Mouse (Mus musculus): ENCODE measurements around the gene Nectin2. TPM values are rescaled to one million over a fixed set of nuclear protein-coding genes. Genes with fewer than 3 reads are reported as not detected.

The Nectin2 gene
- polyA plus RNA-seq, 1 experiment = 27.1 TPM

- no peaks in the 10 kb centered on the region for H3K79me2 ChIP-seq (ENCODE audit: control insufficient read depth, insufficient read depth)
- H3K4me2 ChIP-seq (ENCODE audit: low read depth) = no peak overlapping the region
- H3ac ChIP-seq (ENCODE audit: control insufficient read depth, insufficient read length) = no peak overlapping the region
- H3K27me3 ChIP-seq (ENCODE audit: control insufficient read depth, insufficient read depth, insufficient read length) = no peaks in the 10 kb centered on the region
- H3K36me3 ChIP-seq (ENCODE audit: control insufficient read depth, insufficient read depth) = no peaks in the 10 kb centered on the region
- no peak overlapping the region for H3K4me3 ChIP-seq
- no peak for TF ChIP-seq E2F4 (IDR thresholded peaks at IDR 0.05; ENCODE audit: insufficient read depth)
- TF ChIP-seq SRF (IDR thresholded peaks at IDR 0.05; ENCODE audit: control insufficient read depth, insufficient read length, low read depth) = no peak
- no peak for TF ChIP-seq MAX (IDR thresholded peaks at IDR 0.05; ENCODE audit: low read depth)
- TF ChIP-seq MYOG (IDR thresholded peaks at IDR 0.05; ENCODE audit: control insufficient read depth in 1 of 3, insufficient read depth in 1 of 3, insufficient read length in 2 of 3, low read depth in 2 of 3) = no peak
- TF ChIP-seq CEBPB (IDR thresholded peaks at IDR 0.05; ENCODE audit: insufficient read depth, poor library complexity, severe bottlenecking) = no peak
- TF ChIP-seq MYOD1 (IDR thresholded peaks at IDR 0.05; ENCODE audit: control insufficient read depth in 1 of 3, insufficient read length in 2 of 3, low read depth in 2 of 3) = no peak
- no peak for TF ChIP-seq REST (IDR thresholded peaks at IDR 0.05; ENCODE audit: insufficient read depth, insufficient read length)
- TF ChIP-seq POLR2A (IDR thresholded peaks at IDR 0.05; ENCODE audit: insufficient read length, low read depth) = no peak
- no peak for TF ChIP-seq TCF3 (IDR thresholded peaks at IDR 0.05; ENCODE audit: insufficient read length, low read depth)
- TF ChIP-seq POLR2AphosphoS2 (IDR thresholded peaks at IDR 0.05; ENCODE audit: insufficient read length, low read depth) = no peak
- TF ChIP-seq TCF12 (IDR thresholded peaks at IDR 0.05; ENCODE audit: insufficient read depth, poor library complexity, severe bottlenecking) = no peak
- no peak for TF ChIP-seq USF1 (IDR thresholded peaks at IDR 0.05; ENCODE audit: low read depth)
These were observed 4.7 kb upstream of the Nectin2 start for GRCm38 (mm10) chr7:19755008-19755407.

- no peaks in the 10 kb centered on the region for H3K27me3 ChIP-seq (ENCODE audit: control insufficient read depth, insufficient read depth, insufficient read length)
- H3ac ChIP-seq (ENCODE audit: control insufficient read depth, insufficient read length) = no peak overlapping the region
- TF ChIP-seq MYOD1 (IDR thresholded peaks at IDR 0.05; ENCODE audit: control insufficient read depth in 1 of 3, insufficient read length in 2 of 3, low read depth in 2 of 3) = no peak
- no peak for TF ChIP-seq SRF (IDR thresholded peaks at IDR 0.05; ENCODE audit: control insufficient read depth, insufficient read length, low read depth)
- TF ChIP-seq TCF12 (IDR thresholded peaks at IDR 0.05; ENCODE audit: insufficient read depth, poor library complexity, severe bottlenecking) = no peak
- TF ChIP-seq USF1 (IDR thresholded peaks at IDR 0.05; ENCODE audit: low read depth) = no peak
- TF ChIP-seq CEBPB (IDR thresholded peaks at IDR 0.05; ENCODE audit: insufficient read depth, poor library complexity, severe bottlenecking) = no peak
- no peak for TF ChIP-seq POLR2A (IDR thresholded peaks at IDR 0.05; ENCODE audit: insufficient read length, low read depth)
- TF ChIP-seq TCF3 (IDR thresholded peaks at IDR 0.05; ENCODE audit: insufficient read length, low read depth) = no peak
- TF ChIP-seq POLR2AphosphoS2 (IDR thresholded peaks at IDR 0.05; ENCODE audit: insufficient read length, low read depth) = no peak
- no peak for TF ChIP-seq REST (IDR thresholded peaks at IDR 0.05; ENCODE audit: insufficient read depth, insufficient read length)
- TF ChIP-seq E2F4 (IDR thresholded peaks at IDR 0.05; ENCODE audit: insufficient read depth) = no peak
- no peak overlapping the region for H3K4me2 ChIP-seq (ENCODE audit: low read depth)
- H3K4me3 ChIP-seq = no peak overlapping the region
- no peaks in the 10 kb centered on the region for H3K36me3 ChIP-seq (ENCODE audit: control insufficient read depth, insufficient read depth)
- H3K79me2 ChIP-seq (ENCODE audit: control insufficient read depth, insufficient read depth) = no peaks in the 10 kb centered on the region
These were observed 3.8 kb upstream of the Nectin2 start for GRCm38 (mm10) chr7:19754065-19754464.

- H3ac ChIP-seq (ENCODE audit: control insufficient read depth, insufficient read length) = no peak overlapping the region
- no peak overlapping the region for H3K4me3 ChIP-seq
- no peaks in the 10 kb centered on the region for H3K27me3 ChIP-seq (ENCODE audit: control insufficient read depth, insufficient read depth, insufficient read length)
- no peaks in the 10 kb centered on the region for H3K79me2 ChIP-seq (ENCODE audit: control insufficient read depth, insufficient read depth)
- H3K36me3 ChIP-seq (ENCODE audit: control insufficient read depth, insufficient read depth) = no peaks in the 10 kb centered on the region
- TF ChIP-seq CEBPB (IDR thresholded peaks at IDR 0.05; ENCODE audit: insufficient read depth, poor library complexity, severe bottlenecking) (no peak), USF1 (IDR thresholded peaks at IDR 0.05; ENCODE audit: low read depth) (no peak), E2F4 (IDR thresholded peaks at IDR 0.05; ENCODE audit: insufficient read depth) (no peak), MYOD1 (IDR thresholded peaks at IDR 0.05; ENCODE audit: control insufficient read depth in 1 of 3, insufficient read length in 2 of 3, low read depth in 2 of 3) (peak in 2 of 3 experiments; percentile 37 to 53), SRF (IDR thresholded peaks at IDR 0.05; ENCODE audit: control insufficient read depth, insufficient read length, low read depth) (no peak), MYOG (IDR thresholded peaks at IDR 0.05; ENCODE audit: control insufficient read depth in 1 of 3, insufficient read depth in 1 of 3, insufficient read length in 2 of 3, low read depth in 2 of 3) (peak in 2 of 3 experiments; percentile 33 to 75), MAX (IDR thresholded peaks at IDR 0.05; ENCODE audit: low read depth) (no peak), TCF12 (IDR thresholded peaks at IDR 0.05; ENCODE audit: insufficient read depth, poor library complexity, severe bottlenecking) (no peak), POLR2AphosphoS2 (IDR thresholded peaks at IDR 0.05; ENCODE audit: insufficient read length, low read depth) (no peak), TCF3 (IDR thresholded peaks at IDR 0.05; ENCODE audit: insufficient read length, low read depth) (no peak), POLR2A (IDR thresholded peaks at IDR 0.05; ENCODE audit: insufficient read length, low read depth) (no peak), REST (IDR thresholded peaks at IDR 0.05; ENCODE audit: insufficient read depth, insufficient read length) (no peak)
- no peak overlapping the region for H3K4me2 ChIP-seq (ENCODE audit: low read depth)
These were observed 3.3 kb upstream of the Nectin2 start for GRCm38 (mm10) chr7:19753587-19753986.

GRCm38 (mm10) chr7:19752652-19753051, 2.4 kb upstream of the Nectin2 start:
- Histone ChIP-seq H3K36me3 (ENCODE audit: control insufficient read depth, insufficient read depth) (no peaks in the 10 kb centered on the region), H3K4me2 (ENCODE audit: low read depth) (no peak overlapping the region), H3K4me3 (no peak overlapping the region), H3K79me2 (ENCODE audit: control insufficient read depth, insufficient read depth) (no peaks in the 10 kb centered on the region), H3ac (ENCODE audit: control insufficient read depth, insufficient read length) (no peak overlapping the region), H3K27me3 (ENCODE audit: control insufficient read depth, insufficient read depth, insufficient read length) (no peaks in the 10 kb centered on the region)
- TF ChIP-seq USF1 (IDR thresholded peaks at IDR 0.05; ENCODE audit: low read depth) (no peak), MAX (IDR thresholded peaks at IDR 0.05; ENCODE audit: low read depth) (no peak), SRF (IDR thresholded peaks at IDR 0.05; ENCODE audit: control insufficient read depth, insufficient read length, low read depth) (no peak), TCF3 (IDR thresholded peaks at IDR 0.05; ENCODE audit: insufficient read length, low read depth) (no peak), CEBPB (IDR thresholded peaks at IDR 0.05; ENCODE audit: insufficient read depth, poor library complexity, severe bottlenecking) (no peak), REST (IDR thresholded peaks at IDR 0.05; ENCODE audit: insufficient read depth, insufficient read length) (no peak), POLR2A (IDR thresholded peaks at IDR 0.05; ENCODE audit: insufficient read length, low read depth) (no peak), E2F4 (IDR thresholded peaks at IDR 0.05; ENCODE audit: insufficient read depth) (no peak), POLR2AphosphoS2 (IDR thresholded peaks at IDR 0.05; ENCODE audit: insufficient read length, low read depth) (no peak), TCF12 (IDR thresholded peaks at IDR 0.05; ENCODE audit: insufficient read depth, poor library complexity, severe bottlenecking) (no peak), MYOG (IDR thresholded peaks at IDR 0.05; ENCODE audit: control insufficient read depth in 1 of 3, insufficient read depth in 1 of 3, insufficient read length in 2 of 3, low read depth in 2 of 3) (no peak), MYOD1 (IDR thresholded peaks at IDR 0.05; ENCODE audit: control insufficient read depth in 1 of 3, insufficient read length in 2 of 3, low read depth in 2 of 3) (no peak)
